Mouse (Mus musculus) heart, postnatal 0 days (tissue): ENCODE measurements around the gene Slc38a7. TPM values are rescaled to one million over a fixed set of nuclear protein-coding genes. Genes with fewer than 3 reads are reported as not detected.

ENCODE experiments used
- ATAC-seq: fragments of 200-750 bp; cut with Nextera tagmentation; 2 replicates; pipeline ENCODE4 v1.8.0; 2017; ENCODE audit warnings: low read depth, moderate number of reproducible peaks, moderate library complexity; ENCODE audit not compliant: insufficient read depth
- DNase-seq: peaks from one replicate; pipeline ENCODE4 v3.0.0-alpha.2; 2016; ENCODE audit warnings: low spot score
- H3K27ac ChIP-seq: fragments of 300-500 bp; sonication (generic); 2 replicates; pipeline ENCODE4 v1.5.1; 2014; ENCODE audit warnings: low read depth, mild to moderate bottlenecking
- H3K27me3 ChIP-seq: fragments of 300-500 bp; sonication (generic); 2 replicates; pipeline ENCODE4 v1.6.1; 2014; ENCODE audit warnings: low read length, mixed read lengths; ENCODE audit not compliant: control insufficient read depth, insufficient read depth
- H3K36me3 ChIP-seq: fragments of 300-500 bp; sonication (generic); replicated peaks from 2 replicates; pipeline ENCODE4 v1.6.1; 2014; ENCODE audit warnings: low read length, mixed read lengths; ENCODE audit not compliant: control insufficient read depth, insufficient read depth
- H3K4me1 ChIP-seq: fragments of 300-500 bp; sonication (generic); 2 replicates; pipeline ENCODE4 v1.6.1; 2014; ENCODE audit warnings: antibody characterized with exemption; ENCODE audit not compliant: control insufficient read depth, insufficient read depth
- H3K4me2 ChIP-seq: fragments of 300-500 bp; sonication (generic); 2 replicates; pipeline ENCODE4 v1.6.1; 2014; ENCODE audit warnings: low read depth, mild to moderate bottlenecking, low read length, moderate library complexity
- H3K4me3 ChIP-seq: fragments of 300-500 bp; sonication (generic); 2 replicates; pipeline ENCODE4 v1.5.1; 2014; ENCODE audit warnings: low read depth, low read length
- H3K9ac ChIP-seq: fragments of 300-500 bp; sonication (generic); replicated peaks from 2 replicates; pipeline ENCODE4 v1.6.1; 2014; ENCODE audit warnings: low read depth, low read length, mixed read lengths
- H3K9me3 ChIP-seq: fragments of 300-500 bp; sonication (generic); replicated peaks from 2 replicates; pipeline ENCODE4 v1.6.1; 2016; ENCODE audit warnings: low read length; ENCODE audit not compliant: control insufficient read depth
- CTCF ChIP-seq: IDR thresholded peaks from 2 replicates; pipeline ENCODE4 v1.5.1; 2016; ENCODE audit warnings: antibody characterized with exemption, control low read depth, low read depth
- EP300 ChIP-seq: IDR thresholded peaks from 2 replicates; pipeline ENCODE4 v1.6.1; 2016; ENCODE audit warnings: antibody characterized with exemption, low read depth
- WGBS: fragments of 180-500 bp; shearing (Covaris S2); extraction: QIAGEN DNeasy Blood & Tissue Kit; methylation state at CpG from one replicate; pipeline ENCODE4 v1.1.7; 2014; 5-methylcytosine and 5-hydroxymethylcytosine counted together
- polyA plus RNA-seq: library from polyadenylated mRNA; unstranded; fragments of >200 nt; fragmentation: Nextera tagmentation; extraction: Ambion mirVana; gene quantifications from 2 replicates; pipeline ENCODE4 v1.2.1, GENCODE M21; 2015
- total RNA-seq: library from RNA; depleted of rRNA; stranded (reverse); fragments of >200 nt; gene quantifications from 2 replicates; pipeline ENCODE4 v1.2.3, GENCODE M21; 2014; ENCODE audit warnings: low replicate concordance; rRNA removed

Slc38a7 gene
- total RNA-seq (8.7 and 12.5 TPM in 2 replicates), polyA plus RNA-seq (7.2 and 7.8 TPM in 2 replicates)

DNA sequence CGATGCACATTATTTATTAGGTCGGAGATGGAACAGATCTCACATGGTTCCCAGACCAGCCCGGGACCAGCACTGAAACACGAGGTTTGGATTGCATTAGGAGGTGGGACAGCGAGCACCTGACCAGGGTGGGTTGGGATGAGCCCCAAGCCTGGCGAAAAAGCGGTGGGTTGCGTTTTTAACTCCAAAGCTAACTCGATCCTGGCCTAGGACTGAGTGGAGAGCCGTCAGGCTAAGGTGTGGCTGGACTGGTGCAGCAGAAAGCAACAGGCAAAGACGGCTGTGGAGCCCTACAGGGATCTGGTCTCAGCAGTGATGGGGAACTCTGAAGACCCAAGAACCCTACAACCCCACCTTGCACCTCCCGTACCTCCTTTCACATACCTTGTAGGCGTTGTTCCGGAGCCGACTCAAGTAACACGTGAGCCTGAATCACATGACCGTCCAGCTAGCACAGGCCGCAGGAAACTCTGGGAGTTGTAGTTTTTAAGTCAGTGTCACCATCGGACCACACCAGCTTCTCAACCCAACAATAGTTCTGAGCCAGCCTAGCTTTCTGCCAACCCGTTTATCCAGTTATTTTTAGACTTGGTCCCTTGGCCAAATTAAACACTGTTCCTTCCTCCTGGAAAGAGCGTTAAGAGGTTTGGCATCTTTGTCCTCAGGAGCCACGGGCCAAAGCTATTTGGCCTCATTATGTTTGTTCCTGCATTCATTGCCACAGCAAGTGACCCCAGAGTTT is at the start of gene Slc38a7:
Gene Slc38a7 (minus strand): TSS at position 438 of the 742 bp plus-strand sequence.
- H3K36me3 ChIP-seq: 0 out of 2 replicates have a peak, but pooled peaks cover under 1% of the 10 kb centered on the region
- DNase-seq: peak; percentile 93
- no peaks in the 10 kb centered on the region for H3K27me3 ChIP-seq
- 10% methylated on average over 22 of the region's 22 CpGs for WGBS
- TF ChIP-seq CTCF (no peak), EP300 (no peak)
- peaks cover 6% of the 10 kb centered on the region for H3K4me1 ChIP-seq
- peak within 1 kb of the TSS; percentile 59 for H3K27ac ChIP-seq
- H3K4me3 ChIP-seq: peak within 1 kb of the TSS; percentile 65
- H3K4me2 ChIP-seq: peak within 1 kb of the TSS; percentile 87
- H3K9me3 ChIP-seq: no peaks in the 10 kb centered on the region
- ATAC-seq: peak; percentile 96
- peak within 1 kb of the TSS; percentile 61 for H3K9ac ChIP-seq

DNA sequence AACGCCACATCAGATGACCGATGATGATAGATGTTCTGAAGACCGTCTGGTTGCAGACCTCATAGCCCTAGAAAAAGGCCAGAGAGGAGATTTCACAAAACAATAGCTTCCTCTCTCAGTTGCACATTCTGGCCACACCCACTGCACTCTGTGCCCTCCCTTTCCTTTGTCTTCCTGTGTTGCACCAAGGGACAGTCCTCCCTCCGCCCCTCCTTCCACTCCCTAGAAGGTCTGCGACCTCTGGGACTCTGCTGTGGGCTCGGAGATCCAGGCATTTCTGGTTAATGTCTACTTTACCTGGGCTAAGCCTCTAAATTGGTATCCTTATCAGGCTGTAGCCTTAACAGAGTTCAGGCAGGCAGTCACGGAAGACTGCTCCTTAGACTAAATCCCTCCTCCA is 48.5 kb upstream of the Slc38a7 start:
- H3K9ac ChIP-seq: no peak overlapping the region
- no peak overlapping the region for H3K27ac ChIP-seq
- DNase-seq (no peak), ATAC-seq (no peak)
- no peaks in the 10 kb centered on the region for H3K9me3 ChIP-seq
- no peaks in the 10 kb centered on the region for H3K27me3 ChIP-seq
- no peaks in the 10 kb centered on the region for H3K4me1 ChIP-seq
- no peak for TF ChIP-seq EP300
- TF ChIP-seq CTCF: no peak
- no peak overlapping the region for H3K4me3 ChIP-seq
- H3K4me2 ChIP-seq: no peak overlapping the region; the same call in 1 of the 2 replicates
- H3K36me3 ChIP-seq: no peaks in the 10 kb centered on the region
- 40% methylated on average over 7 of the region's 7 CpGs for WGBS

DNA sequence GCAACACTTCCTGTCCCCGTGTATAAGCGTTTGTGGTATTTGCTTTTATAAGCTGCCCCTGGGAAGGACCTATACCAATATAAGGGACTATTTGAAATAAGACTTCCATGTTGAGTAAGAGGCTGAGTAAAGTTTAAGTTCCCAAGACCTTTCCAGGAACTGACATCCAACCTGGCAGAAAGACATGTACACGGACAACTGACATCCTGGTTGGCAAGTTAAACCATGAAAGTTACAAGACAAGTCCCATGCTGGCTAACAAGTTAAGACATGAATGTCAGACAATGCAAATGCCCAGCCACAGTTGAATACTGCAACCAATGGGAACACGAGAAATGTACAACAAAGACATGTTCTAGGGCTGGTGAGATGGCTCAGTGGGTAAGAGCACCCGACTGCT is 40.4 kb upstream of the Slc38a7 start:
- H3K4me2 ChIP-seq: no peak overlapping the region
- no peak for TF ChIP-seq EP300
- no peak for TF ChIP-seq CTCF
- H3K36me3 ChIP-seq: no peaks in the 10 kb centered on the region
- DNase-seq: no peak
- H3K4me1 ChIP-seq: no peaks in the 10 kb centered on the region
- no peak for ATAC-seq
- H3K27me3 ChIP-seq: no peaks in the 10 kb centered on the region
- H3K27ac ChIP-seq: no peak overlapping the region
- H3K9ac ChIP-seq: no peak overlapping the region
- H3K4me3 ChIP-seq: no peak overlapping the region
- 77% methylated on average over 5 of the region's 5 CpGs for WGBS
- H3K9me3 ChIP-seq: no peaks in the 10 kb centered on the region

DNA sequence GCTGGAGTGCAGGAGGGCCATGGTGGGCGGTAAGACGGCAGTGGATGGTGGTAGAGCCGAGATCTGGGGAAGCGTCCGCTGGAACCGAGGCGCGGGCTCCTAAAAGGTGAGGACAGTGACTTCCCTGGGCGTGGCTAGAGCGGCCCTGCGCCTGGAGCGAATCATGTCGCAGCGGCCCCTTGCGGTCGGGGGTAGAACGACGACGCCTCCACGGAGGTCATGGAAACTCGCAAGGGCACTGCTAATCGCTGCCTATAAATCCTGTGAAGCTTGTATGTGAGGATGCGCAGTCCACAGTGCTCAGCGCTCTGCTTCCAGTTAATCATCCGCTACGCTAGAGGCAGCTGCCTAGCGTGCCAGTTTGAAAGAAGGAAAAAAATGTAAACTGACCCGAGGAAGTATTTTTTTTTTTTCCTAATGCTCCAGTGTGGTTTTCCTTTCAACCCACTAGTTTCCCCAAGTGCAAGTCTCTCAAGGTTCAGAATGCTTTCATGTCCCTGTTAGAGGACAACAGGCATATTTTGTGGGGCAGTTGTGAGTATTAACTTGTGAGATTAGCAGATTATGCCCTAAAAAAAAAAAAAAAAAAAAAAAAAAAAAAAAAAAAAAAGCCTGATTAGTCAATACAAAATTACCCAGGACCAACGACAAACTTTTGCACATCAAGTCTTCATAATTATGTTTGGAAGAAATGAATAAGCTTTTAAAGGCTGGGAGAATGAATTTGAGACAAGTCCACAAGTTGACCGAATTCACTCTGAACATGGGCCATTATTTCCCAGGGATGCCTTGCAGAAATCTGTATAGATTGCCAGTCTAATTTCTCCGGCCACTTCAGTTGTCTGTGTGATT is 35.2 kb upstream of the Slc38a7 start, which contains the start of gene Got2:
Gene Got2 (minus strand): TSS at position 263 of the 852 bp plus-strand sequence.
- Histone ChIP-seq H3K9me3 (no peaks in the 10 kb centered on the region), H3K4me2 (peak within 1 kb of the TSS; percentile 97), H3K4me1 (peaks cover 17% of the 10 kb centered on the region), H3K27ac (peak within 1 kb of the TSS; percentile 94), H3K9ac (peak within 1 kb of the TSS; percentile 80), H3K36me3 (no peaks in the 10 kb centered on the region), H3K4me3 (peak within 1 kb of the TSS; percentile 98), H3K27me3 (no peaks in the 10 kb centered on the region)
- peak; percentile 83 for ATAC-seq
- TF ChIP-seq EP300 (no peak), CTCF (peak; percentile 87)
- 8% methylated on average over 31 of the region's 31 CpGs for WGBS
- DNase-seq: peak; percentile 92

DNA sequence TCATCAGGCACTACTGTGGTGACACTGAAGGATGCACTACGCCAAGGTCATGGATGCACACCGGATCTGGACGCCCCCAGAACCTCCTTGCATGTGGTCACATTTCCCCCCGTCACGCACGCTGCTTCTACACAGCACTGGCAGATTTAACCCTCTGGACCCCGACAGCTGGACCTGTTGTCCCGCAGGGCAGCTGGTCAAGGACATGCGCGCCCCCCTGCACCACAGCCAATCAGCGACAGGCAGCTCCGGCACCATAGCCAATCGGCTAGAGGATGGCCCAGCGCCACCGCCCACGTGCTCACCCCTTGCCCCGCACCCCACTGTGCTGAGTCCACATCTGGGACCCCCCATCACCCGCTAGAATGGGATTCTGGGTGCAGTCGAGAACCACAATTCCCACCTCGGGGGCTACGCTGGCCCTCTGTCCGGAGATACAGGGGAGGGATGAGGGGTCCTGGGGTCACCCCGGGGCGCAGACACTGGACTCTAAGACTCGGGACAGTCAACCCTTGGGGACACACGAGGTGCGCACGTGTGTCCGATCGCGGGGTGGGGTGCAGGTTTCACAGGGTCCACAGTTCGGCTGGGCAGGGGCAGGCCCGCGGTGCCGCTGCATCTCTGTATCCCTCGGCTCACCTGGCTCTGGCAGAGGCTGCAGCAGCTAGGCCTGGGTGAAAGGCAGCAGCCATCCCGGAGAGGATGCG is 34.4 kb upstream of the Slc38a7 start:
- Histone ChIP-seq H3K27ac (peak overlapping the region; percentile 94), H3K4me3 (peak overlapping the region; percentile 98), H3K4me2 (peak overlapping the region; percentile 97), H3K27me3 (no peaks in the 10 kb centered on the region), H3K9ac (peak overlapping the region; percentile 80), H3K36me3 (no peaks in the 10 kb centered on the region), H3K4me1 (peaks cover 17% of the 10 kb centered on the region), H3K9me3 (no peaks in the 10 kb centered on the region)
- WGBS: under 1% methylated on average over 38 of the region's 38 CpGs
- TF ChIP-seq EP300: 0 out of 2 replicates have a peak, but pooled peaks have one; percentile 35
- no peak for TF ChIP-seq CTCF
- DNase-seq (peak; percentile 85), ATAC-seq (peak; percentile 94)
